Mouse (Mus musculus): ENCODE data around the gene Olfr770. TPM values are rescaled to one million over a fixed set of nuclear protein-coding genes. Genes with fewer than 3 reads are reported as not detected.
"Not testable (repeated sequence)": the region's sequence is repeated elsewhere in the genome, so short reads cannot be mapped to it uniquely, and the experiment has no call there.

The Olfr770 gene
- not detected in 2 replicates for polyA plus RNA-seq (2012; ENCODE audit: insufficient read depth, insufficient read length, low replicate concordance, missing spikeins)

- Histone ChIP-seq H3K27ac (ENCODE audit: insufficient read depth, low read depth, low read length) (no peak within 1 kb of the TSS), H3K4me1 (ENCODE audit: control insufficient read depth, insufficient read depth, low read length) (no peaks in the 10 kb centered on the region), H3K4me3 (ENCODE audit: insufficient read depth, low read depth, low read length) (no peak within 1 kb of the TSS)
- WGBS: 27% methylated on average over 2 of the region's 2 CpGs
- TF ChIP-seq CTCF (IDR thresholded peaks at IDR 0.05; ENCODE audit: insufficient read depth, low read depth, low read length) (no peak), POLR2A (IDR thresholded peaks at IDR 0.05; ENCODE audit: insufficient read depth, low read depth, low read length) (no peak)
Measured at GRCm38 (mm10) chr10:129138898-129139297, at the start of gene Olfr770. Gene Olfr770, minus strand, starts transcription at chr10:129138998.

- H3K4me3 ChIP-seq (ENCODE audit: insufficient read depth, low read depth, low read length); H3K27ac ChIP-seq (ENCODE audit: insufficient read depth, low read depth, low read length): not testable (repeated sequence)
Measured at GRCm38 (mm10) chr10:129187319-129187718, 48.5 kb upstream of the Olfr770 start, which contains the start of gene Olfr773. Gene Olfr773, minus strand, starts transcription at chr10:129187419.

GRCm38 (mm10) chr10:129177821-129178220, 39.0 kb upstream of the Olfr770 start, which contains the start of gene Olfr772:
Gene Olfr772, minus strand, starts transcription at chr10:129177921.
- WGBS: 94% methylated on average over 4 of the region's 4 CpGs
- not testable (repeated sequence) for H3K27ac ChIP-seq (ENCODE audit: insufficient read depth, low read depth, low read length); H3K4me3 ChIP-seq (ENCODE audit: insufficient read depth, low read depth, low read length); H3K4me1 ChIP-seq (ENCODE audit: control insufficient read depth, insufficient read depth, low read length)

More at GRCm38 (mm10) chr10:129187319-129187718, 48.5 kb upstream of the Olfr770 start, which contains the start of gene Olfr773:
- not testable (repeated sequence) for H3K4me1 ChIP-seq (ENCODE audit: control insufficient read depth, insufficient read depth, low read length)

- WGBS: 90% methylated on average over 1 of the region's 1 CpGs
- H3K27ac ChIP-seq (ENCODE audit: insufficient read depth, low read depth, low read length): no peak within 1 kb of the TSS
- TF ChIP-seq CTCF (IDR thresholded peaks at IDR 0.05; ENCODE audit: insufficient read depth, low read depth, low read length): no peak
- TF ChIP-seq POLR2A (IDR thresholded peaks at IDR 0.05; ENCODE audit: insufficient read depth, low read depth, low read length): no peak
- H3K4me3 ChIP-seq (ENCODE audit: insufficient read depth, low read depth, low read length): no peak within 1 kb of the TSS
- no peaks in the 10 kb centered on the region for H3K4me1 ChIP-seq (ENCODE audit: control insufficient read depth, insufficient read depth, low read length)
Measured at GRCm38 (mm10) chr10:129164651-129165050, 25.9 kb upstream of the Olfr770 start, which contains the start of gene Olfr771. Gene Olfr771, minus strand, starts transcription at chr10:129164751.

- no peak for TF ChIP-seq CTCF (IDR thresholded peaks at IDR 0.05; ENCODE audit: insufficient read depth, low read depth, low read length)
- no peak for TF ChIP-seq POLR2A (IDR thresholded peaks at IDR 0.05; ENCODE audit: insufficient read depth, low read depth, low read length)
- H3K4me1 ChIP-seq (ENCODE audit: control insufficient read depth, insufficient read depth, low read length): no peaks in the 10 kb centered on the region
- no peak within 1 kb of the TSS for H3K27ac ChIP-seq (ENCODE audit: insufficient read depth, low read depth, low read length)
- WGBS: 42% methylated on average over 2 of the region's 2 CpGs
- no peak within 1 kb of the TSS for H3K4me3 ChIP-seq (ENCODE audit: insufficient read depth, low read depth, low read length)
Measured at GRCm38 (mm10) chr10:129117761-129118160, 21.0 kb downstream of the Olfr770 start, which contains the start of gene Olfr769. Gene Olfr769, minus strand, starts transcription at chr10:129117861.

- Histone ChIP-seq H3K27ac (ENCODE audit: insufficient read depth, low read depth, low read length) (no peak overlapping the region), H3K4me1 (ENCODE audit: control insufficient read depth, insufficient read depth, low read length) (no peaks in the 10 kb centered on the region), H3K4me3 (ENCODE audit: insufficient read depth, low read depth, low read length) (no peak overlapping the region)
- TF ChIP-seq POLR2A (IDR thresholded peaks at IDR 0.05; ENCODE audit: insufficient read depth, low read depth, low read length): no peak
- TF ChIP-seq CTCF (IDR thresholded peaks at IDR 0.05; ENCODE audit: insufficient read depth, low read depth, low read length): no peak
- WGBS: 95% methylated on average over 3 of the region's 3 CpGs
Measured at GRCm38 (mm10) chr10:129115146-129115545, 23.7 kb downstream of the Olfr770 start.

GRCm38 (mm10) chr10:129101231-129101630, 37.6 kb downstream of the Olfr770 start:
- TF ChIP-seq CTCF (IDR thresholded peaks at IDR 0.05; ENCODE audit: insufficient read depth, low read depth, low read length) (no peak), POLR2A (IDR thresholded peaks at IDR 0.05; ENCODE audit: insufficient read depth, low read depth, low read length) (no peak)
- Histone ChIP-seq H3K4me1 (ENCODE audit: control insufficient read depth, insufficient read depth, low read length) (no peaks in the 10 kb centered on the region), H3K4me3 (ENCODE audit: insufficient read depth, low read depth, low read length) (no peak overlapping the region), H3K27ac (ENCODE audit: insufficient read depth, low read depth, low read length) (no peak overlapping the region)
- 42% methylated on average over 3 of the region's 3 CpGs for WGBS

- WGBS: 80% methylated on average over 1 of the region's 1 CpGs
- Histone ChIP-seq H3K4me3 (ENCODE audit: insufficient read depth, low read depth, low read length) (no peak within 1 kb of the TSS), H3K4me1 (ENCODE audit: control insufficient read depth, insufficient read depth, low read length) (no peaks in the 10 kb centered on the region), H3K27ac (ENCODE audit: insufficient read depth, low read depth, low read length) (no peak within 1 kb of the TSS)
- TF ChIP-seq POLR2A (IDR thresholded peaks at IDR 0.05; ENCODE audit: insufficient read depth, low read depth, low read length) (no peak), CTCF (IDR thresholded peaks at IDR 0.05; ENCODE audit: insufficient read depth, low read depth, low read length) (no peak)
Measured at GRCm38 (mm10) chr10:129099275-129099674, 39.5 kb downstream of the Olfr770 start, which contains the start of gene Olfr768. Gene Olfr768, minus strand, starts transcription at chr10:129099375.

- H3K27ac ChIP-seq (ENCODE audit: insufficient read depth, low read depth, low read length); H3K4me3 ChIP-seq (ENCODE audit: insufficient read depth, low read depth, low read length); H3K4me1 ChIP-seq (ENCODE audit: control insufficient read depth, insufficient read depth, low read length): not testable (repeated sequence)
Measured at GRCm38 (mm10) chr10:129082810-129083209, 56.0 kb downstream of the Olfr770 start, which contains the start of gene Olfr767. Gene Olfr767, minus strand, starts transcription at chr10:129082910.

Other genes with a start within 250 kb of the Olfr770 start
- gene Gdf11, start 247.3 kb downstream of the Olfr770 start, polyA plus RNA-seq (2012; ENCODE audit: insufficient read depth, insufficient read length, low replicate concordance, missing spikeins): not detected in 2 replicates
- gene Cd63, start 238.0 kb downstream of the Olfr770 start, polyA plus RNA-seq (2012; ENCODE audit: insufficient read depth, insufficient read length, low replicate concordance, missing spikeins): not detected in 2 replicates
- not detected in 2 replicates for gene Rdh5, start 216.1 kb downstream of the Olfr770 start, polyA plus RNA-seq (2012; ENCODE audit: insufficient read depth, insufficient read length, low replicate concordance, missing spikeins)
- not detected in 2 replicates for gene Bloc1s1, start 215.0 kb downstream of the Olfr770 start, polyA plus RNA-seq (2012; ENCODE audit: insufficient read depth, insufficient read length, low replicate concordance, missing spikeins)
- gene Itga7, start 205.2 kb downstream of the Olfr770 start, polyA plus RNA-seq (2012; ENCODE audit: insufficient read depth, insufficient read length, low replicate concordance, missing spikeins): not detected in 2 replicates
- not detected in 2 replicates for gene Mettl7b, start 178.0 kb downstream of the Olfr770 start, polyA plus RNA-seq (2012; ENCODE audit: insufficient read depth, insufficient read length, low replicate concordance, missing spikeins)
- not detected in 2 replicates for gene Olfr9, start 149.6 kb downstream of the Olfr770 start, polyA plus RNA-seq (2012; ENCODE audit: insufficient read depth, insufficient read length, low replicate concordance, missing spikeins)
- not detected in 2 replicates for gene Olfr763, start 128.2 kb downstream of the Olfr770 start, polyA plus RNA-seq (2012; ENCODE audit: insufficient read depth, insufficient read length, low replicate concordance, missing spikeins)
- not detected in 2 replicates for gene Olfr764-ps1, start 99.1 kb downstream of the Olfr770 start, polyA plus RNA-seq (2012; ENCODE audit: insufficient read depth, insufficient read length, low replicate concordance, missing spikeins)
- gene Olfr765, start 89.0 kb downstream of the Olfr770 start, polyA plus RNA-seq (2012; ENCODE audit: insufficient read depth, insufficient read length, low replicate concordance, missing spikeins): not detected in 2 replicates
- gene Olfr766-ps1, start 70.0 kb downstream of the Olfr770 start, polyA plus RNA-seq (2012; ENCODE audit: insufficient read depth, insufficient read length, low replicate concordance, missing spikeins): not detected in 2 replicates
- gene Olfr767, start 56.1 kb downstream of the Olfr770 start, polyA plus RNA-seq (2012; ENCODE audit: insufficient read depth, insufficient read length, low replicate concordance, missing spikeins): not detected in 2 replicates
- not detected in 2 replicates for gene Olfr768, start 39.6 kb downstream of the Olfr770 start, polyA plus RNA-seq (2012; ENCODE audit: insufficient read depth, insufficient read length, low replicate concordance, missing spikeins)
- not detected in 2 replicates for gene Olfr769, start 21.1 kb downstream of the Olfr770 start, polyA plus RNA-seq (2012; ENCODE audit: insufficient read depth, insufficient read length, low replicate concordance, missing spikeins)
- gene Olfr771, start 25.8 kb upstream of the Olfr770 start, polyA plus RNA-seq (2012; ENCODE audit: insufficient read depth, insufficient read length, low replicate concordance, missing spikeins): not detected in 2 replicates
- gene Olfr772, start 38.9 kb upstream of the Olfr770 start, polyA plus RNA-seq (2012; ENCODE audit: insufficient read depth, insufficient read length, low replicate concordance, missing spikeins): not detected in 2 replicates
- gene Olfr773, start 48.4 kb upstream of the Olfr770 start, polyA plus RNA-seq (2012; ENCODE audit: insufficient read depth, insufficient read length, low replicate concordance, missing spikeins): not detected in 2 replicates
- not detected in 2 replicates for gene Olfr774, start 97.2 kb upstream of the Olfr770 start, polyA plus RNA-seq (2012; ENCODE audit: insufficient read depth, insufficient read length, low replicate concordance, missing spikeins)
- gene Olfr775, start 109.4 kb upstream of the Olfr770 start, polyA plus RNA-seq (2012; ENCODE audit: insufficient read depth, insufficient read length, low replicate concordance, missing spikeins): not detected in 2 replicates
- not detected in 2 replicates for gene Olfr776, start 120.1 kb upstream of the Olfr770 start, polyA plus RNA-seq (2012; ENCODE audit: insufficient read depth, insufficient read length, low replicate concordance, missing spikeins)
- not detected in 2 replicates for gene Olfr777, start 132.5 kb upstream of the Olfr770 start, polyA plus RNA-seq (2012; ENCODE audit: insufficient read depth, insufficient read length, low replicate concordance, missing spikeins)
- not detected in 2 replicates for gene Olfr780, start 179.1 kb upstream of the Olfr770 start, polyA plus RNA-seq (2012; ENCODE audit: insufficient read depth, insufficient read length, low replicate concordance, missing spikeins)
- gene Olfr781, start 189.9 kb upstream of the Olfr770 start, polyA plus RNA-seq (2012; ENCODE audit: insufficient read depth, insufficient read length, low replicate concordance, missing spikeins): not detected in 2 replicates
- gene Olfr782, start 209.9 kb upstream of the Olfr770 start, polyA plus RNA-seq (2012; ENCODE audit: insufficient read depth, insufficient read length, low replicate concordance, missing spikeins): not detected in 2 replicates
- gene Olfr784, start 245.1 kb upstream of the Olfr770 start, polyA plus RNA-seq (2012; ENCODE audit: insufficient read depth, insufficient read length, low replicate concordance, missing spikeins): not detected in 2 replicates